Mouse (Mus musculus) stomach, postnatal 0 days (tissue): ENCODE measurements at regions not wholly inside any gene's neighbourhood (a gene's known extent, or its start where the extent isn't known, plus 50 kb on each side); places are given as distances from the start of the nearest gene placed in this dataset.

Source experiments
- ATAC-seq: fragments of 200-750 bp; cut with Nextera tagmentation; 2 replicates; pipeline ENCODE4 v1.8.0; 2017; ENCODE audit not compliant: low FRiP score, low TSS enrichment
- DNase-seq: peaks from one replicate; pipeline ENCODE4 v3.0.0-alpha.2; 2016; ENCODE audit warnings: low spot score
- H3K27ac ChIP-seq: fragments of 300-500 bp; sonication (generic); replicated peaks from 2 replicates; pipeline ENCODE4 v1.5.1; 2014; ENCODE audit warnings: mild to moderate bottlenecking, control low read depth
- H3K27me3 ChIP-seq: fragments of 300-500 bp; sonication (generic); 2 replicates; pipeline ENCODE4 v1.6.1; 2014; ENCODE audit warnings: low read length; ENCODE audit not compliant: control insufficient read depth, insufficient read depth
- H3K36me3 ChIP-seq: fragments of 300-500 bp; sonication (generic); 2 replicates; pipeline ENCODE4 v1.6.1; 2014; ENCODE audit warnings: low read length, mixed read lengths; ENCODE audit not compliant: control insufficient read depth, insufficient read depth
- H3K4me1 ChIP-seq: fragments of 300-500 bp; sonication (generic); replicated peaks from 2 replicates; pipeline ENCODE4 v1.6.1; 2014; ENCODE audit warnings: antibody characterized with exemption; ENCODE audit not compliant: control insufficient read depth, insufficient read depth
- H3K4me2 ChIP-seq: fragments of 300-500 bp; sonication (generic); replicated peaks from 2 replicates; pipeline ENCODE4 v1.6.1; 2014; ENCODE audit warnings: low read depth, mild to moderate bottlenecking, control low read depth, moderate library complexity
- H3K4me3 ChIP-seq: fragments of 300-500 bp; sonication (generic); 2 replicates; pipeline ENCODE4 v1.5.1; 2014; ENCODE audit warnings: low read depth, low read length, control low read depth
- H3K9ac ChIP-seq: fragments of 300-500 bp; sonication (generic); 2 replicates; pipeline ENCODE4 v1.6.1; 2014; ENCODE audit warnings: mild to moderate bottlenecking, low read length, control low read depth, mixed read lengths
- H3K9me3 ChIP-seq: fragments of 300-500 bp; sonication (generic); 2 replicates; pipeline ENCODE4 v1.6.1; 2016; ENCODE audit warnings: low read length; ENCODE audit not compliant: control insufficient read depth
- CTCF ChIP-seq: IDR thresholded peaks from 2 replicates; pipeline ENCODE4 v1.5.1; 2016; ENCODE audit warnings: antibody characterized with exemption, low read depth, mild to moderate bottlenecking, moderate library complexity
- EP300 ChIP-seq: optimal IDR thresholded peaks from 2 replicates; pipeline ENCODE3; 2016; ENCODE audit warnings: antibody characterized with exemption
- WGBS: fragments of 180-500 bp; shearing (Covaris S2); extraction: QIAGEN DNeasy Blood & Tissue Kit; methylation state at CpG from one replicate; pipeline ENCODE4 v1.1.7; 2014; 5-methylcytosine and 5-hydroxymethylcytosine counted together

GRCm38 (mm10) chr9:87883069-87883468, 152.0 kb upstream of the Tbx18 start:
- no peak for ATAC-seq
- DNase-seq: no peak

GRCm38 (mm10) chr9:87894051-87894450, 163.0 kb upstream of the Tbx18 start:
- no peaks in the 10 kb centered on the region for H3K36me3 ChIP-seq

More at GRCm38 (mm10) chr9:87883069-87883468, 152.0 kb upstream of the Tbx18 start:
- Histone ChIP-seq H3K9ac (no peak overlapping the region), H3K27me3 (no peaks in the 10 kb centered on the region), H3K27ac (no peak overlapping the region), H3K4me3 (no peak overlapping the region), H3K4me2 (no peak overlapping the region), H3K9me3 (no peaks in the 10 kb centered on the region), H3K36me3 (no peaks in the 10 kb centered on the region), H3K4me1 (no peaks in the 10 kb centered on the region)
- TF ChIP-seq CTCF (no peak), EP300 (no peak)

GRCm38 (mm10) chr9:87894596-87894995, 163.5 kb upstream of the Tbx18 start:
- ATAC-seq: no peak
- no peak for DNase-seq
- Histone ChIP-seq H3K9me3 (no peaks in the 10 kb centered on the region), H3K4me3 (no peak overlapping the region), H3K27me3 (no peaks in the 10 kb centered on the region), H3K4me1 (no peaks in the 10 kb centered on the region), H3K4me2 (no peak overlapping the region), H3K36me3 (no peaks in the 10 kb centered on the region), H3K27ac (no peak overlapping the region), H3K9ac (no peak overlapping the region)
- 44% methylated on average over 3 of the region's 3 CpGs for WGBS
- TF ChIP-seq EP300: no peak
- TF ChIP-seq CTCF: no peak

More at GRCm38 (mm10) chr9:87894051-87894450, 163.0 kb upstream of the Tbx18 start:
- ATAC-seq: no peak
- no peak overlapping the region for H3K27ac ChIP-seq
- DNase-seq: no peak
- H3K9ac ChIP-seq: no peak overlapping the region
- TF ChIP-seq CTCF (no peak), EP300 (no peak)
- H3K4me1 ChIP-seq: no peaks in the 10 kb centered on the region
- no peaks in the 10 kb centered on the region for H3K27me3 ChIP-seq
- H3K4me3 ChIP-seq: no peak overlapping the region
- no peaks in the 10 kb centered on the region for H3K9me3 ChIP-seq
- H3K4me2 ChIP-seq: no peak overlapping the region
- 26% methylated on average over 4 of the region's 4 CpGs for WGBS

- Histone ChIP-seq H3K4me1 (no peaks in the 10 kb centered on the region), H3K9me3 (no peaks in the 10 kb centered on the region), H3K27ac (no peak overlapping the region), H3K9ac (no peak overlapping the region), H3K36me3 (no peaks in the 10 kb centered on the region), H3K27me3 (no peaks in the 10 kb centered on the region), H3K4me2 (no peak overlapping the region), H3K4me3 (no peak overlapping the region)
- WGBS: 62% methylated on average over 4 of the region's 4 CpGs
- TF ChIP-seq CTCF: no peak
- no peak for TF ChIP-seq EP300
- ATAC-seq (no peak), DNase-seq (no peak)
These were observed 164.5 kb upstream of the Tbx18 start for GRCm38 (mm10) chr9:87895526-87895925.

- no peak overlapping the region for H3K27ac ChIP-seq
- H3K9ac ChIP-seq: no peak overlapping the region
- H3K4me2 ChIP-seq: no peak overlapping the region
- H3K27me3 ChIP-seq: no peaks in the 10 kb centered on the region
- no peak for TF ChIP-seq CTCF
- no peak for TF ChIP-seq EP300
- WGBS: 31% methylated on average over 3 of the region's 3 CpGs
- no peak overlapping the region for H3K4me3 ChIP-seq
- H3K9me3 ChIP-seq: no peaks in the 10 kb centered on the region
- ATAC-seq (no peak), DNase-seq (no peak)
- no peaks in the 10 kb centered on the region for H3K36me3 ChIP-seq
- no peaks in the 10 kb centered on the region for H3K4me1 ChIP-seq
These were observed 166.3 kb upstream of the Tbx18 start for GRCm38 (mm10) chr9:87897336-87897735.

GRCm38 (mm10) chr9:87899368-87899767, 168.3 kb upstream of the Tbx18 start:
- DNase-seq: no peak
- 80% methylated on average over 5 of the region's 5 CpGs for WGBS
- Histone ChIP-seq H3K9me3 (no peaks in the 10 kb centered on the region), H3K27me3 (no peaks in the 10 kb centered on the region), H3K4me3 (no peak overlapping the region), H3K4me1 (no peaks in the 10 kb centered on the region), H3K27ac (no peak overlapping the region), H3K36me3 (no peaks in the 10 kb centered on the region), H3K9ac (no peak overlapping the region), H3K4me2 (no peak overlapping the region)
- no peak for ATAC-seq
- TF ChIP-seq EP300 (no peak), CTCF (no peak)
